Mouse (Mus musculus) intestine, postnatal 0 days (tissue): ENCODE data around the gene Btbd9. TPM values are rescaled to one million over a fixed set of nuclear protein-coding genes. Genes with fewer than 3 reads are reported as not detected.

ENCODE experiments used
- ATAC-seq: fragments of 200-750 bp; cut with Nextera tagmentation; 2 replicates; pipeline ENCODE4 v1.8.0; 2017; ENCODE audit warnings: mild to moderate bottlenecking, moderate TSS enrichment, moderate library complexity
- H3K27ac ChIP-seq: fragments of 300-500 bp; sonication (generic); 2 replicates; pipeline ENCODE4 v1.5.1; 2014; ENCODE audit warnings: mild to moderate bottlenecking, low read depth, low read length, moderate library complexity
- H3K27me3 ChIP-seq: fragments of 300-500 bp; sonication (generic); replicated peaks from 2 replicates; pipeline ENCODE4 v1.6.1; 2014; ENCODE audit warnings: low read length, mixed read lengths; ENCODE audit not compliant: control insufficient read depth, insufficient read depth
- H3K36me3 ChIP-seq: fragments of 300-500 bp; sonication (generic); 2 replicates; pipeline ENCODE4 v1.6.1; 2014; ENCODE audit warnings: mild to moderate bottlenecking, moderate library complexity; ENCODE audit not compliant: control insufficient read depth, insufficient read depth
- H3K4me1 ChIP-seq: fragments of 300-500 bp; sonication (generic); replicated peaks from 2 replicates; pipeline ENCODE4 v1.6.1; 2014; ENCODE audit warnings: antibody characterized with exemption, low read length, mixed read lengths; ENCODE audit not compliant: control insufficient read depth, insufficient read depth
- H3K4me2 ChIP-seq: fragments of 300-500 bp; sonication (generic); replicated peaks from 2 replicates; pipeline ENCODE4 v1.6.1; 2014; ENCODE audit warnings: low read depth, mild to moderate bottlenecking, moderate library complexity
- H3K4me3 ChIP-seq: fragments of 300-500 bp; sonication (generic); 2 replicates; pipeline ENCODE4 v1.5.1; 2014; ENCODE audit warnings: low read depth, low read length
- H3K9ac ChIP-seq: fragments of 300-500 bp; sonication (generic); 2 replicates; pipeline ENCODE4 v1.6.1; 2014; ENCODE audit warnings: mild to moderate bottlenecking, low read depth, low read length
- H3K9me3 ChIP-seq: fragments of 300-500 bp; sonication (generic); 2 replicates; pipeline ENCODE4 v1.6.1; 2016; ENCODE audit warnings: mixed run types; ENCODE audit not compliant: control insufficient read depth
- CTCF ChIP-seq: sonication (generic); IDR thresholded peaks from 2 replicates; pipeline ENCODE4 v1.5.1; 2016; ENCODE audit warnings: low read depth, mild to moderate bottlenecking, control low read depth, antibody characterized with exemption, moderate library complexity
- WGBS: fragments of 180-500 bp; shearing (Covaris S2); extraction: QIAGEN DNeasy Blood & Tissue Kit; methylation state at CpG from one replicate; pipeline ENCODE4 v1.1.7; 2014; 5-methylcytosine and 5-hydroxymethylcytosine counted together
- polyA plus RNA-seq: library from polyadenylated mRNA; unstranded; fragments of >200 nt; fragmentation: Nextera tagmentation; extraction: Ambion mirVana; gene quantifications from 2 replicates; pipeline ENCODE4 v1.2.1, GENCODE M21; 2015

Btbd9 gene
- polyA plus RNA-seq, 1 experiment from 2014 or later, result 35.9 TPM

DNA sequence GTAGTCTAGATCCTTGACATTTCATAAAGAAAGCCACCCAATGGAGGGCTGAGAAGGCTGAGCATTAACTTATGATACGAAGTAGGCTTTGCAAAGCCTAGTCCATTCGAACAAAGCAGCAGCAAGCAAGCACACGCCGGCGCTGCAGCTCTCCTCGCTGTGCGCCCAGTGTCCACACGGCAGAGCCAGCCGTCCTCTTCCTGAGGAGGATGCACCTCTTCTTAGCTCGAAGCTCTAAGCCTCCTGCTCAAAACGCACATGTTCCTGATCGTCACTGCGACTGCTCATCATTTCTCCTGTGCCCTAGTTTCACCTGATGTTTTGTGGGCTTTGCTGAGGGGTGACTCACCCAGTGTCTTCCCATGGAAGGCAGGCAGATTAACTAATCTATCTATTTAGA, 268.0 kb downstream of the Btbd9 start:
- no peak overlapping the region for H3K4me2 ChIP-seq
- H3K9ac ChIP-seq, result no peak overlapping the region
- no peak for ATAC-seq
- H3K9me3 ChIP-seq, result no peaks in the 10 kb centered on the region
- H3K27ac ChIP-seq, result no peak overlapping the region
- no peak overlapping the region for H3K4me3 ChIP-seq
- H3K4me1 ChIP-seq, result no peaks in the 10 kb centered on the region
- 86% methylated on average over 13 of the region's 13 CpGs for WGBS
- TF ChIP-seq CTCF, result no peak
- no peaks in the 10 kb centered on the region for H3K36me3 ChIP-seq
- no peaks in the 10 kb centered on the region for H3K27me3 ChIP-seq

DNA sequence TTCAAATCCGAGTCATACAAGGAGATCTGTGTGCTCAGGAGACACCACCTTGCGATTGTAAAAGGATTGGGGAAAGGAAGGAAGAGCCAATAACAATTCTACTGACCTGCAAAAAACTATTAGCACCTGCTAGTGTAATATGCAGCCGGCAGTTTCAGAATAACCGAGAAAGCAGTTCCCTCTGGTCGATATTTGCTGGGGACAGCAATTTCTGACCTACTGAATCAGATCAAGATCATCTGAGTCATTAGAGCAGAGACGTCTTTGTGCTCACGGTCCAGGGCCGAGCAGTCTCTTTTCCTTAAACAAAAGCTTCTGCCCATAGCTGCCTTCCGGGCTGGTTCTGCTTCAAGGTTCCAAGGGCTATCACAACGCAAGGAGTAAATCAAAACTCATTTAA, 269.1 kb downstream of the Btbd9 start:
- Histone ChIP-seq H3K27ac (no peak overlapping the region), H3K36me3 (no peaks in the 10 kb centered on the region), H3K4me2 (no peak overlapping the region), H3K9ac (no peak overlapping the region), H3K27me3 (no peaks in the 10 kb centered on the region), H3K4me3 (no peak overlapping the region), H3K4me1 (no peaks in the 10 kb centered on the region), H3K9me3 (no peaks in the 10 kb centered on the region)
- no peak for TF ChIP-seq CTCF
- 70% methylated on average over 10 of the region's 10 CpGs for WGBS
- ATAC-seq, result no peak

DNA sequence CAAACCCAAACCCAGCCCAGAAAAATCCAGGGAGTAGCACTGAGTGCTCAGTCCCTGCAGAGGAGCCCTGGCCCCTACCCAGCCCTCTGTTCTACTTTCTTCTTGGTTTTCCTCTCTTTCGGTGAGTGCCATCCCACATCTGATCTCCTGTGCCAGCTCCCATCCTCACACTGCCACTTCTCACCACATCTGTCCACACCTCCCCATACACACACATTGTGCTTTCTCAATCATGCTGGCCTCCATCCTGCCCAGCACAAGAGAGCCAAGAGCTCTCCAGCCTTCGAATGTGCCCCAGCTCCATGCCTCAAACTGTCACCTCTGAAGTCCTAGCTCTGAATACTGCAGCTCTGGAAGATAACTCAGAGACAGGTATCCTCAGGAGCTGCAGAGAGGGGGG, 271.5 kb downstream of the Btbd9 start:
- H3K4me1 ChIP-seq, result no peaks in the 10 kb centered on the region
- WGBS, result 88% methylated on average over 2 of the region's 2 CpGs
- no peak overlapping the region for H3K9ac ChIP-seq
- no peaks in the 10 kb centered on the region for H3K9me3 ChIP-seq
- TF ChIP-seq CTCF, result no peak
- no peaks in the 10 kb centered on the region for H3K27me3 ChIP-seq
- no peak overlapping the region for H3K4me3 ChIP-seq
- no peak overlapping the region for H3K4me2 ChIP-seq
- no peak for ATAC-seq
- H3K36me3 ChIP-seq, result no peaks in the 10 kb centered on the region
- H3K27ac ChIP-seq, result no peak overlapping the region

DNA sequence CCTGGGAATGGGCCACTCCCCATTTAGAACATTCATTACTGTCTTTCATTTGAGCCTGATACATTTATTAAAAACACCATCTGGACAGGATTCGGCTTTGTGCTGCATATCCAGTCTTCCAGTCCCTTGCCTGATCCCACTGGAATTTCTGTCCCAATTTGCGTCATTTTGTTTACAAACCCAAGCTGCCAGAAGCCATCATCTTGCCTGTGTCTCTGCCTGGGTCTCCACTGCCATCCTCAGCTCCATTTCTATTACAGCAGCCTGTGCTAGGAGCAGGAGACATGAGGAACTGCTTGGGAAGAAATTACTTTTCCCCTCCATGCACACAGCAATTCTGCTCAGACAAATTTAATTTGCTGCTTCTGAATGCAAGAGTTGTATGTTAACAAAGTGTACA, 274.9 kb downstream of the Btbd9 start:
- Histone ChIP-seq H3K27ac (no peak overlapping the region), H3K9me3 (no peaks in the 10 kb centered on the region), H3K36me3 (peaks cover 9% of the 10 kb centered on the region; the same call in 1 of the 2 replicates), H3K27me3 (no peaks in the 10 kb centered on the region), H3K4me1 (no peaks in the 10 kb centered on the region), H3K4me3 (no peak overlapping the region), H3K4me2 (no peak overlapping the region), H3K9ac (no peak overlapping the region)
- WGBS, result 56% methylated on average over 2 of the region's 2 CpGs
- TF ChIP-seq CTCF, result peak; percentile 41
- no peak for ATAC-seq

DNA sequence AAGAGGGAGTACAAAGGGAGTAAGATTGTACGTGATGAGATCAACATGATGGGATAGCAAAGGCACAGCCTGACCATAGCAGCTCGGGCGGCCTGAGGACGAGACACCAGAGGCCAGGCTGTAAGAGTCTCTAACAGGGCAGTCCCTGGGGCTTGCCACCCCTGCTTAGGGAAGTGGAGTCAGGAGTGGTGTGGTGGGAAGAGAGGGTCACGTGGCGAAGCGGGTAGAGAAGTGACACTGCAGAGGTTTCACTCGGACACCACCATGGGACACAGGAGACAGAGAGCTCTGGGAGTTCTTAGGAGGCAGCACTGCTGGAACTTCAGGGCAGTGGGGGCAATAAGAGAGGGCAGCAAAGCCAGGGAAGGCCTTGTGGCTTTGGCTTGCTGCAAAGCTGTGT, 278.9 kb downstream of the Btbd9 start:
- no peaks in the 10 kb centered on the region for H3K4me1 ChIP-seq
- TF ChIP-seq CTCF, result no peak
- no peak for ATAC-seq
- no peak overlapping the region for H3K4me2 ChIP-seq
- H3K4me3 ChIP-seq, result no peak overlapping the region
- over 99% methylated on average over 8 of the region's 8 CpGs for WGBS
- no peak overlapping the region for H3K27ac ChIP-seq
- H3K27me3 ChIP-seq, result no peaks in the 10 kb centered on the region
- H3K36me3 ChIP-seq, result peaks cover 9% of the 10 kb centered on the region; the same call in 1 of the 2 replicates
- H3K9me3 ChIP-seq, result no peaks in the 10 kb centered on the region
- H3K9ac ChIP-seq, result no peak overlapping the region

DNA sequence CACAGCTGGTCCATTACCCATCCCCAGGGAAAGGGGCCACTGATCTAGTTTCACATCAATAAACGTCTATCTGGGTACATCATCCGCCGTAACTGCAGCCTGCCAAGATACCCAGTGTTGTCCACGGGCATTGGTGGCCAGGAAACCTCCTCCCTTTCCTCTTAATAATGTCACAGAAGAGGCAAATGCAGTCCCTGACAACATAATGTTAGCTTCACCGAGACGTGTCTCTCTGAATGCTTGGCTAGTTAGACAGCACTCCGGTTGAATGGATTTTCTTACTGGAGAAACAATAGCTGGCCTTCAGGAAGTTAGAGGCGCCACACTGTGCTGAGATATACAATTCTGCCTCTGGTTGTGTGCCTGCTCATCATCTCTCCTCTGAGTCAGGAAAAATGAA, 280.2 kb downstream of the Btbd9 start:
- ATAC-seq, result no peak
- H3K36me3 ChIP-seq, result peaks cover 9% of the 10 kb centered on the region; the same call in 1 of the 2 replicates

DNA sequence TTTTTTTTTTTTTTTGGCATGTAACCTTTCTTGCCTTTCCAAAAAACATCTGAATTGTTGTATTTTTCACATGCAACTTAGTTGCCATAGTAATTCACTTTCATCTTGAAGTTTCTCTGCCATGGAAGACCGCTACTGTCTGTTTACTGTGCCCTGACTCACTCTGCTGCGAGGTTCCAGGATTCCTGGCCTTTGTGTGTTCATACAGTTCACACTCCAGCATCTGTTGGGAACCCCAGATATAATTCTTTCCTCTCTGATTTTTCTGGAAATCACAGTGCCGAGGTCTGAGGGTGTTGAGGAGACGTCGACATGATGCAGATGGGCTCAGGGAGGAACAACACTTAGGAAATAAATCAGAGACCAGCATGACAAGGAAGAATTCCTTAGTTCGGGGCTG, 283.6 kb downstream of the Btbd9 start:
- WGBS, result 66% methylated on average over 6 of the region's 6 CpGs
- Histone ChIP-seq H3K27me3 (no peaks in the 10 kb centered on the region), H3K9ac (no peak overlapping the region), H3K9me3 (no peaks in the 10 kb centered on the region), H3K27ac (no peak overlapping the region), H3K4me1 (no peaks in the 10 kb centered on the region), H3K4me3 (no peak overlapping the region), H3K4me2 (no peak overlapping the region), H3K36me3 (no peaks in the 10 kb centered on the region)
- no peak for TF ChIP-seq CTCF
- no peak for ATAC-seq

More for the DNA sequence above, 280.2 kb downstream of the Btbd9 start:
- WGBS, result 83% methylated on average over 8 of the region's 8 CpGs
- Histone ChIP-seq H3K4me1 (no peaks in the 10 kb centered on the region), H3K27ac (no peak overlapping the region), H3K9ac (no peak overlapping the region), H3K27me3 (no peaks in the 10 kb centered on the region), H3K4me2 (no peak overlapping the region), H3K4me3 (no peak overlapping the region), H3K9me3 (no peaks in the 10 kb centered on the region)
- TF ChIP-seq CTCF, result no peak
